Mouse (Mus musculus) spleen, embryonic (tissue): Measurements from ENCODE around the gene Pabpc4l.
"Not testable (repeated sequence)": the region's sequence is repeated elsewhere in the genome, so short reads cannot be mapped to it uniquely, and the experiment has no call there.

ENCODE experiments used
- CTCF ChIA-PET: fragments of 350-600 bp; sonication (Branson Sonifier 250); formaldehyde crosslinking; loops from one replicate; lab custom pipeline; 2022; lab: Charles Lee

Gene Pabpc4l

GRCm38 (mm10) chr3:46447481-46448265, at the start of gene Pabpc4l:
TSS of gene Pabpc4l (minus strand) at chr3:46448219.
- CTCF ChIA-PET: no interaction called here

GRCm38 (mm10) chr3:46490989-46491259, 42.9 kb upstream of the Pabpc4l start:
- CTCF ChIA-PET: no interaction called here

- CTCF ChIA-PET: interaction anchor here (0.6 kb wide), 1 partner anchor 11 kb away, joined by 3 read pairs; no protein-coding TSS in a partner anchor
These were observed 42.3 kb upstream of the Pabpc4l start for GRCm38 (mm10) chr3:46490132-46490988.

GRCm38 (mm10) chr3:46486091-46486490, 38.1 kb upstream of the Pabpc4l start:
- CTCF ChIA-PET: not testable (repeated sequence)

DNA sequence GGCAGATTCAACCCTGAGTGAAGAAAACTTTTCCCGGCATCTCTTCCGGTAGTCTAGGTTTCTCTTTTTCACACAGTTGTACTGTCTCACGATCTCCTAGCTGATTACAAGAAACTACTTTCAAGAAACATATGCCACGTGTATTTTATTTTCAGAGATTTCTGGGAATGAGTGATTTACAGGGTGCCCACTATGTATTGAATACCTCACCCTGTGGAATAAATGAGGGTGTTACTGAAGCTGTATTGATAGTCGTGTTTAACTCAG, 180 bp upstream of the Pabpc4l start:
- CTCF ChIA-PET: no interaction called here

DNA sequence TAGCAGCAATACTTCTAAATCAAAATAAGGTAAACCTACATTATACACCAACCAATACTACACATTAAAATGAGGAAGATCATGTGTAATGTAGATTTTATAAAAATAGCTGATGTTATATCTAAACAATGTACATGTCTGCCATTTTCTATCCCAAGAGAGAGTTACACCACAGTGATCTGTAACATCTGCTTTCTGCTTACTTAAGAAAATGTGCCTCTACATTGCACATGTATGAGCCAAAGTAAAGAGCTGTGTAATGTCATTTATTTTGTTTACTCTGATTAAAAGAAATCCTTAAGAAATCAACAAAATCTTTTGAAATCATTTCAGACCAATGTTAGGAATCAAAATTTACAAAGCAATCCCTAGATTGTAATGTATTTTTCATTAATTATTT, 16.6 kb downstream of the Pabpc4l start:
- CTCF ChIA-PET: no interaction called here
